Mouse (Mus musculus) MEL-GATA-1-ER (cell line): Measurements from ENCODE around the gene Prkcb.

ENCODE experiments used
- DNase-seq: peaks from one replicate; pipeline ENCODE4 v3.0.0-alpha.2; 2012; ENCODE audit warnings: low read depth; ENCODE audit errors: extremely low read depth

Prkcb gene

DNA sequence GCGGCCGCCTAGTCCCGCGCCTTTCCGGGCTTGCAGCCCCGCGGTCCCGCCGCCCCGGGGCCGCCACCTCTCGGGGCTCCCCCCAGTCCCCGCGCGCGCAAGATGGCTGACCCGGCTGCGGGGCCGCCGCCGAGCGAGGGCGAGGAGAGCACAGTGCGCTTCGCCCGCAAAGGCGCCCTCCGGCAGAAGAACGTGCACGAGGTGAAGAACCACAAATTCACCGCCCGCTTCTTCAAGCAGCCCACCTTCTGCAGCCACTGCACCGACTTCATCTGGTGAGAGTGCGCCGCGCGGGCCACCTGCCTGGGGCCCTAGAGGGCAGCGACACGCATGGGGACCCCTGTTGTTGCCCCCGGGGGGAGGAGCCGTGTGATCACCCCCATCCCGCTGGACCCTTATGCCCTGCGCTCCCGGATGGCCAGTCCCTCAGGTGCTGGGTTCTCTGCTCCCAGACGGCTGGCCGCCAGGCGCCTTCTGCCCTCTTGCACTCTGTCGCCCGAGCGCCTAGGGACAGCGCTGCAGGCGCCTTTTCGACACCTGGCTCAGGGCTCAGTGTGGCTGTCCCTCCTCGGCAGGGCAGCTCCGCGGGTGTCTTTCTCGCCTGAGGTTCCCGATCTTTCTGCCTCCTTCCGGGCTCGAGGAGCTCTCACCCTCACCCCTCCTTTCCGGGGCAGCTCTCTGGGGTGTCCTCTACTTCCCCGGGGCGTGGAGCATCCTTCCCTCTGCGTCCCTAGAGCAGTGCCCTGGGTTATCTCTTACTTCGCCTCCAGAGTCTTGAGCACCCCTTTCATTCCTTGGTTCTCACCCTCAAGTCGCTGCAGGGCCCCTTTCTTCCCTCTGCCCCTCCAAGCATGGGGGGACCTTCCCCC, 926 bp downstream of the Prkcb start:
- no peak for DNase-seq

DNA sequence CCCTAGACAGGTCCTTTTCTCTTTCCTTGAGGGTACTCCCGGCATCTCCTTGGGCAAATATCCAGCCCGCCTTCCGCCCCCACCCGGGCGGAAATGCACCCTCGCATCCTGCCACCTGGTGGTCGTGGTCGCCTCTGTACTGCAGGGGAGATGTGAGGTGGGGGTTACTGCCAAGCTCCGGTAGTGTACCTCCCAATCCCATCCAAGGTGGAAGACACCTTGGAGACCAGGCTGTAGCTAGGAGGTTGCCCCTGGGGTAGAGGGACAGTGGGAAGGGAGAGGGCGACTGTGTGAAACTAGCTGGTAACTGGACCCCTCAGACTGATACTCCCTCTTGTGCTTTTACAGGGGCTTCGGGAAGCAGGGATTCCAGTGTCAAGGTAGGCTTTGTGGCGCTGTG, 1.6 kb downstream of the Prkcb start:
- DNase-seq, result no peak

- DNase-seq, result no peak
These were observed 2.2 kb downstream of the Prkcb start for GRCm38 (mm10) chr7:122290771-122291170.

DNA sequence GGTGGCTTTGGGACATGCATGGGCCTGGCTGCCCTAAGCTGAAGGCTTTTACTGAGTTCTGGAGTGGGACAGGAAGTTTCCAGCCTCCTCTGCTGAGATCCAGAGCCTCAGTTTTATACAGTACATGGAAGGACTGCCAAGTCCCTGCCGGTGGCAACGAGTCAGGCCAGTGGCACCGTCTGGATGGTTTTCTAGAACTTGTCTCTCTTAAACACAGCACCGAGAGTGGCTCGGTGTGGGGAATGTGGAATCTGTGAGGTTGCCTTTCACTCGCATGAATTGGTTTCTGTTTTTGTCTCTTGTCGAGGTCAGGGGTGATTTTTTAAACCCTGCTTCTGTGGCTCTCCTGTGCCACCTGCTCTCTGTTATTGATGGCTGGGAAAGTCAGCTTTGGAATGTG, 3.6 kb downstream of the Prkcb start:
- no peak for DNase-seq

DNA sequence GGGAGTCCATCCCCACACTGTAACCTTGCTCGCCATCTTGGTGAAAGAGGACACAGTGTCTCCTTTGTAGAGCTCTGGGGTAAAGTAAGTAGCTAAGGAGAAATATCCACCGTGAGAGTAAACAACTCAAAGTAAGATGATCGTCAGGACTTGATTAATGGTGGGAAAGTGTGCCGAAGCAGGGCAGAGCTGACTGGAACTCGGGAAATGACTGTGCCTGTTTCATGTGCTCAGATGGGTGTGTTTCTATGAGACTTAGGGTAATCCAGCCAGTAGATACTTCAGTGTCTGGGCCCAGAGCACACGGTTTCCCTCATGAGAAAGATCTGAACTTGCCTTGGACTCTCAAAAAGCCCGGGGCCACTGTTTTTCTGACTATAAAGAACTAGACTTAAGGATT, 5.6 kb downstream of the Prkcb start:
- no peak for DNase-seq

GRCm38 (mm10) chr7:122295363-122295762, 6.8 kb downstream of the Prkcb start:
- no peak for DNase-seq

DNA sequence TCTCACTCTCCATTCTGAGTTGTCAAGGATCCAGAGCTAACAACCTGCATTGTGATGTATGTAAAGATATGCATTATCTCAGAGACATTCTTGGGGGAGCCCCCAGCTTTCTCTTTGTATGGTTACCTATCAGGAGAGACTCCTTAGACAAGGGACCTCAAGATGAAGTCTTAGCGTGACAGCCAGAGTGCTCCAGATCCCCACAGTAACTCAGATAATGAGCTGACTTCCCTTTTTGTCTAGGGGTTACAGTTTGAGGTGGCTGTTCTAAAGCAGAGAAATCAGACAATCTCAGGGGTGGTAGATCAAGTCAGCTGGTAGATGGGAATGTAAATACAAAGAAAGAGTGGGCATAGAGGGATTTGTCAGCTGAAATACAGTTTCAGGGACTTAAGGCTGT, 7.8 kb downstream of the Prkcb start:
- DNase-seq, result no peak

- no peak for DNase-seq
These were observed 8.3 kb downstream of the Prkcb start for GRCm38 (mm10) chr7:122296805-122297204.

GRCm38 (mm10) chr7:122297627-122298026, 9.1 kb downstream of the Prkcb start:
- no peak for DNase-seq

DNA sequence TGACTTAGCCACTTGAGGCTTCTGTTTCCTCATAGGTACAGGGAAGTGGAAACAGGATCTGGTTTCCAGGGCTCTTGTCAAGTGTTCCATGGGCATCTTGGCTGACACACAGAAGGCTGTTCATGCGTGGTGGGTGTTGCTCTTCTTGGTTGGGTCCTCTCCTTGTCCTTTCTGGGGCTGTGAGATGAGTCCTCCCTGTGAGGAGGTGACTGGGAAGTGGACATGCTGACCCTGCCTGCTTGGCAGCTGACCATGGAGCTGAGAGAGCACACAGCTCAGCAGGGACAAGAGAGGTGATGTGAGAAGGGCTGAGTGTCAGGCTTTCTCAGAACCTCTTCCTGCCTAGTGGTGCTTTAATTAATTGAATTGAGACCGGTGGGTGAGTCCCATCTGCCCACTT, 10.2 kb downstream of the Prkcb start:
- DNase-seq, result no peak

DNA sequence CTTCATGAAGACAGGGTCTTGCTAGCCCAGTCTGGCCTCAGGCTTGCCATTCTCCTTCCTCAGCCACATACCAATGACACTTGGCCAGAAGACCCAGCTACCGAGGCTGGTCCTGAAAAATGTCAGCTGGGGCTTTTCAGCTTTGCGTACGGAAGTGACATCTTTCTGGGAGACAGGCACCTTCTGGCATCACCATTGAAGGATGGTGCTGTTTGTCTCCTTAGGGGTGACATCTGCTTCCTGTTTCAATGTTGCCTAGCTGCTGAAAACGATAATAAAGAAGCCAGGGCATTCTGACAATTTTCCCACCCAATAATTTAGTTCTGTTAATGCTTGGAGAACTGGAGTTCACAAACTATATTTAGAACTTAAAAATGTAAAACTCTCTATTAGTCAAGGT, 12.0 kb downstream of the Prkcb start:
- DNase-seq, result no peak

DNA sequence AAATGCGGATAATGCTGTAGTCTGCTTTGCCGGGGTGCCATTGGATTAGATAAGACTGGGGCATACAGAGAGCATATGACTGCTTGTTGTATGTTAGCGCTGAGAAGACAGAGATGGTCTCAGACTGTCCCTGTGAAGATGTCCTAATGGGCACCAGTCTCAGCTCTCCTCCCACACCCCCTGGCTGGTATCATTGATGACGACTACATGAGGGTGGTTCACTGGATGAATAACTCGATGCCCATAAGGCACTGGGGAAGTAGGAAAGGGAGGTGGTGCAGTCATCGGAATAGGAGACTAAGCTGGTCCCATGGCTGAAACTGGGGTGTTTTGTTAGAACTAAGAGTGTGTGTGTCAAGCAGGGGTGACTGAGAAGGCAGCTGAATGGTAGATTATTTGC, 14.0 kb downstream of the Prkcb start:
- DNase-seq, result no peak

- no peak for DNase-seq
These were observed 15.4 kb downstream of the Prkcb start for GRCm38 (mm10) chr7:122303988-122304387.

GRCm38 (mm10) chr7:122304521-122304920, 16.0 kb downstream of the Prkcb start:
- DNase-seq, result no peak

- no peak for DNase-seq
These were observed 18.7 kb downstream of the Prkcb start for GRCm38 (mm10) chr7:122307241-122307640.

GRCm38 (mm10) chr7:122308661-122309060, 20.1 kb downstream of the Prkcb start:
- DNase-seq, result no peak

DNA sequence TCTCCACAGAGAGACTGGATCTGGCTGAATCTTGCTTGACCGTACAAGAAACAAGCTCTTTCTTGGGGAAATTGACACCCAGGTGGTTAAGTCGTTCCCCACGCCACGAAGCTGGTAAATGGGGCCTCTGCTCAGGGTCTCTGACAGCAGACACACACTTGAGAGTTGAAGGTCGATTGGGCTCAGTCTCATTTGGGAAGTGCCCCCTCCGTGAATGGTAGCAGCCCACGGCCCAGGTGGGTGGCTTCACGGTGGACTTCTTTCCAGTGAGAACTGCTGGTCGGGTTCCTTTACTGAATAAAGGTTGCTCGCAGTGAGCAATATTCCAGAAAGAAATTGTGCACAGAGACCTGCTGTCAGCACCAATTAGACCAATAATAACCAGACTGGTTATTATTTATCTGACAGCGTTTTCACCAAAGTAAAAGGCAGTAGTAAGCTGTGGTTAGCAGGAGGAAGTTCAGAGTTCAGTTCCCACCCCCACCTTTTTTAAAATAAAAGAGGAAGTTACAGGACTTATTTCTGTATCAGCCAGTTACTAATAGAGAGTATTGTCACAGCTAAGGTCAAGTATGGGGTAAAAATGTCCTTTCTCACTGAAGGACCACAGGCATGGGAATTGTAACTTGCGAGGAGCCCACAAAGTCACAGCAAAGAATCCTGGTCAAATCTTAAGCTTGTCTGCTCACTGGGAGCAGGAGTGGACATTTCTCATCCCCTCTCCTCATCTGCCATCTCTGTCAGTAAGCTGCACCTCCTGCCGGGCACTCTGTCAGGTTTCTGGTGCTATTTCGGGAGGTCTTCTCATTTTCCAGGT, 21.6 kb downstream of the Prkcb start:
- no peak for DNase-seq

- no peak for DNase-seq
These were observed 22.1 kb downstream of the Prkcb start for GRCm38 (mm10) chr7:122310726-122311018.

DNA sequence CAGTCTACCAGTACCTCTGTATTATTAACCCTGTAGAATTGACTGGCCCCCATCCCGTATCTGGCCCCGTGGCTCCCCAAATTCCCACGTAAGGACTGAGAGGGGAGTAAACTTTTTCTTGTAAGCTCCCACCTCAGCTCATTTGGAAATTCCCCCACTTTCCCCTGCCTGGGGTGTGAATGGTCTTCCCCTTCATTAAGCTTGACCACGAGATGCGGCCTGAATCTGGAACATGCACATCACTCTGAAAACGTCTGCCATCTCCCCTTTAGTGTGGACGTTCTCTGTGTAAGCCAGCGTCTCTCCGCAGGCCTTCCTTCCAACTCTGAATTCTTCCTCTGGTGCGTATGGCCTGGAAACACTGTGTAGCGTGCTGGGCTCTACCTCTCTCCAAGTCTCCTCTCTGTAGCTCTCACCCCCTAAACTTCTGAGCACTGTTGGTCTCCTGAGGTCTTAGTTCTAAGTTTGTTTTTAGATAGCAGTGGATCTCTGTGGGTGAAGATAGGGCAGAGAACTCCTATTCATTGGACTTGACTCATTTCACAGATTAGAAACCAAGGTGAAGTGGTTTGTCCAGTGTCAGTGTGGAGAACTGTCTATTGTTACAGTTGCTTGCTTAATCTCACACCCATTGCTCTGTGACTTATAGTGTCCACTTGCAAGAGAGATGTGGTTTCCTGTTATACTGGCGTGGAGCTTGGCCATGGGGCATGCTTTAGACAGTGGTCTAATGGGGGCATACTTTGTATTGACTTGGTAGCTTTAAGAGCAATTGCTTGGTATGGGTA, 25.3 kb downstream of the Prkcb start:
- no peak for DNase-seq

DNA sequence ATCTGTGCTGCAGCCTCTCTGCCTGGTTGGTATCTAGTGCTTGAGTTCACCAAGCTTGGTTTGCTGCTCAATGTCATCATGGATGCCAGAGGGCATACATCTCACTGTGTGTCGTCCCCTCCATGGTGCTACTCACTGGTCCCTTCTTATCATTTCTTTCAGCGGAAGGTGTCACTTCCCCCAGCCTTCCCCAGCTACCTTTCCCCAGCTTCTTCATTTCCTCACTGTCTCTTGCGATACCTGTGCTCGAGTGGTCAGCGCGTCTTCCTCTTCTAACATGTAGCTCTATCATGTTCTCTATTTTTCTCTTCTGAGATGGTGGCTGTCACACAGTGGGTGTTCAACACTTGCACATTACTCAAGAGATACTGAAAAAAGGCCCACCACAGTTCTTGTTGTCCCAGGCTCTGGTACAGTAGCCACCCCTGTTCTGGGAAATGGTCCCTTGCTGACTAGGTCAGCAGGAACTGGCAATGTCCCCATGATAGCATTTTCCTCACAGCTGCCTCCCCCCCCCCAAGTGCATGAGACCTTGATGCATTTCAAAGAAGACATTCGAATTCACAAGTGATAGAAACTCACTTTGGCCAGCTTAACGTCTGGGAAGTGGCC, 27.3 kb downstream of the Prkcb start:
- no peak for DNase-seq

DNA sequence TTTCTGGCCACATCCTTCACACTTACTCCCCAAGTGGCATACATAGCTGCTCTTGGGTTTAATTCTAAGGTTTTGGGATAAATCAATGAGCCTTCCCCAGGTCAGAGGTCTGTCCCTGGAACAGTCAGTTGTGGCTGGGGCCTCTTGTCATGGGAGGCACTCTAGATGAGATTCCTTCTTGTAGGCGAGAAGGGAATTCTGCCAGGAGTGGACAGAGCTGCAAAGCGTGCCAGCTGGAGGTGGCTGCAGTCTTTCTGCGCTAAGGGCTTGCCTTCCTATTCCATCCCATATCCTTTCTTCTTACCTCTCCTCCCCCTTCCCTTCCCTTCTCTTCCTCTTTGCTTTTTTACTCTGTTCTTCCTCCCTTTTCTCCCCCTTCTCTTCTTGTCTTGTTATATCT, 28.1 kb downstream of the Prkcb start:
- no peak for DNase-seq

DNA sequence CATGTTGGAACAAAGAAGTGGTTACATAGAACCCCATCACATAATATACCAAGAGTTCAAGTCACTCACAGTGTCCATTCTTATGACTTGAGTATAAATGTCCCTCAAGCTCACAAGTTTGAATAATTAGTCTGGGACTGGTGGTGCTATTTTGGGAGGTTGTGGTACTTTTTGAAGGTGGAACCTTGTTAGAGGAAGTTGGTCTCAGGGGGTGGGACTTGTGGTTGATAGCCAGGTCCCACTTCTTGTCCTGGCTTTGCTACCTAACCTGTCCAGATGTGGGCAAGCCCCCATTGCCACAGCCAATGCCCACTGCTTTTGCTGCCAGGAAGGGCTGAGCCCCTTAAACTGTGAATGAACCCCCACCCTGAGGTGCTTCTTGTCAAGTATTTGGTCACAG, 28.9 kb downstream of the Prkcb start:
- DNase-seq, result no peak
